27 mouse cellular contexts compared by ENCODE assay signal in genomic region chr8:122912871-122913270, GRCm38 (mm10).
A peak's percentile ranks its signal among the peaks of the same experiment; 100 is the strongest.
DNase-seq lines count a peak whose midpoint lies in the region; ATAC-seq and TF ChIP-seq lines count a peak whose summit lies in the region.
"Had no signal": no experiment of that assay in that cellular context is flagged by ENCODE, and none has a peak within 500 bp of the region (broad histone marks: within the 10 kb centered on the region; RNA-seq: fewer than 3 reads in every experiment).

No protein-coding gene starts in this region.

- no peaks in the 10 kb centered on the region for H3K27me3 ChIP-seq in forebrain, embryonic 15.5 days
- H3K27me3 ChIP-seq in forebrain, embryonic 14.5 days (replicated peaks; ENCODE audit: control insufficient read depth, insufficient read depth, low read length), result no peaks in the 10 kb centered on the region
- no peaks in the 10 kb centered on the region for H3K27me3 ChIP-seq in cerebellum, adult 2 months (ENCODE audit: control insufficient read depth, insufficient read depth, low read length)
- H3K27me3 ChIP-seq: forebrain, embryonic 13.5 days; heart, embryonic 13.5 days; limb, embryonic 15.5 days; liver, embryonic 13.5 days; midbrain, embryonic 13.5 days had no signal

- peaks cover 7% of the 10 kb centered on the region for H3K36me3 ChIP-seq in forebrain, embryonic 15.5 days
- H3K36me3 ChIP-seq in forebrain, embryonic 14.5 days (ENCODE audit: control insufficient read depth, insufficient read depth, low read length), result peaks cover 29% of the 10 kb centered on the region

- 81% methylated on average over 4 of the region's 4 CpGs for WGBS in forebrain, embryonic 15.5 days
- WGBS in forebrain, embryonic 14.5 days, result 80% methylated on average over 4 of the region's 4 CpGs
- WGBS in cerebellum, adult 2 months, result 9% methylated on average over 4 of the region's 4 CpGs

- H3K27ac ChIP-seq in forebrain, embryonic 15.5 days (replicated peaks), result 0 out of 2 replicates have a peak overlapping the region, but pooled peaks have one; percentile 4
- no peak overlapping the region for H3K27ac ChIP-seq in forebrain, embryonic 14.5 days (ENCODE audit: low read depth, low read length)
- H3K27ac ChIP-seq in cerebellum, adult 2 months (ENCODE audit: insufficient read depth, low read length), result peak overlapping the region; percentile 73
- H3K27ac ChIP-seq: forebrain, embryonic 13.5 days; heart, embryonic 13.5 days; hindbrain, embryonic 14.5 days; limb, embryonic 10.5 days; limb, embryonic 15.5 days; liver, embryonic 13.5 days; midbrain, embryonic 13.5 days had no signal

- ATAC-seq in forebrain, embryonic 15.5 days (replicated peaks), result no peak
- no peak for ATAC-seq in forebrain, embryonic 14.5 days
- ATAC-seq: forebrain, embryonic 13.5 days; lung, postnatal 0 days; midbrain, embryonic 13.5 days had no signal

- TF ChIP-seq CTCF in cerebellum, adult 2 months (IDR thresholded peaks at IDR 0.05; ENCODE audit: borderline replicate concordance, insufficient read depth, low read depth, low read length), result no peak

- TF ChIP-seq POLR2A in cerebellum, adult 2 months (IDR thresholded peaks at IDR 0.05; ENCODE audit: borderline replicate concordance, insufficient read depth, low read length), result no peak

- peaks cover 11% of the 10 kb centered on the region; the same call in 1 of the 2 replicates for H3K4me1 ChIP-seq in forebrain, embryonic 15.5 days
- H3K4me1 ChIP-seq in forebrain, embryonic 14.5 days (ENCODE audit: control insufficient read depth, insufficient read depth, low read length), result no peaks in the 10 kb centered on the region
- H3K4me1 ChIP-seq in cerebellum, adult 2 months (ENCODE audit: control insufficient read depth, insufficient read depth, low read length), result peaks cover 51% of the 10 kb centered on the region

- H3K9me3 ChIP-seq in forebrain, embryonic 15.5 days, result no peaks in the 10 kb centered on the region
- H3K9me3 ChIP-seq in forebrain, embryonic 14.5 days (replicated peaks; ENCODE audit: control insufficient read depth, low read length), result no peaks in the 10 kb centered on the region
- H3K9me3 ChIP-seq: forebrain, embryonic 13.5 days; G1E; heart, embryonic 13.5 days; limb, embryonic 10.5 days; limb, embryonic 15.5 days; liver, embryonic 13.5 days; midbrain, embryonic 13.5 days had no signal

- no peak overlapping the region for H3K4me2 ChIP-seq in forebrain, embryonic 15.5 days (replicated peaks)
- H3K4me2 ChIP-seq in forebrain, embryonic 14.5 days (ENCODE audit: low read length), result no peak overlapping the region
- H3K4me2 ChIP-seq: forebrain, embryonic 13.5 days; heart, embryonic 13.5 days; hindbrain, embryonic 14.5 days; limb, embryonic 15.5 days; liver, embryonic 13.5 days; midbrain, embryonic 13.5 days had no signal

- DNase-seq in forebrain, embryonic 14.5 days (ENCODE audit: low spot score), result no peak
- peak; percentile 60 to 78 for DNase-seq in cerebellum, adult 2 months
- peak; percentile 43 to 66 for DNase-seq in cerebellum, postnatal 14 days
- no peak for DNase-seq in adrenal gland, postnatal 4 days (ENCODE audit: low spot score in 2 of 2)
- DNase-seq in kidney, adult 11 months, result no peak
- DNase-seq in spleen, postnatal 36 days (ENCODE audit: low spot score in 2 of 2), result no peak
- DNase-seq: adrenal gland, postnatal 10 days; gastrocnemius, postnatal 25 days; heart, adult 18-20 months; heart, postnatal 10 days; kidney, adult 2 months; kidney, postnatal 4 days; liver, embryonic 13.5 days; lung, adult 18-20 months; lung, postnatal 4 days; retina, postnatal 1 day; right cerebral cortex, postnatal 14 days; thymus, postnatal 14 days had no signal

- no peak overlapping the region for H3K4me3 ChIP-seq in forebrain, embryonic 15.5 days
- H3K4me3 ChIP-seq in forebrain, embryonic 14.5 days (ENCODE audit: low read depth, low read length), result no peak overlapping the region
- no peak overlapping the region for H3K4me3 ChIP-seq in cerebellum, adult 2 months (replicated peaks; ENCODE audit: insufficient read depth, low read depth, low read length)
- H3K4me3 ChIP-seq: forebrain, embryonic 13.5 days; heart, embryonic 13.5 days; limb, embryonic 10.5 days; limb, embryonic 15.5 days; liver, embryonic 13.5 days; midbrain, embryonic 13.5 days had no signal

- no peak overlapping the region for H3K9ac ChIP-seq in forebrain, embryonic 15.5 days (replicated peaks)
- H3K9ac ChIP-seq in forebrain, embryonic 14.5 days (ENCODE audit: low read length), result no peak overlapping the region
- H3K9ac ChIP-seq: forebrain, embryonic 13.5 days; heart, embryonic 13.5 days; hindbrain, embryonic 14.5 days; limb, embryonic 15.5 days; liver, embryonic 13.5 days; midbrain, embryonic 13.5 days had no signal

Comparison
In these comparisons a context has a peak if more than half of its experiments do, and no peak if none do; other contexts are left out.
1. DNase-seq: peak in cerebellum, adult 2 months (2 of 2) and cerebellum, postnatal 14 days (2 of 2); none in forebrain, embryonic 14.5 days (single experiment), adrenal gland, postnatal 4 days (0 of 2), kidney, adult 11 months (single experiment) and spleen, postnatal 36 days (0 of 2).